8 mouse cellular contexts compared by ENCODE assay signal in the genomic region with DNA sequence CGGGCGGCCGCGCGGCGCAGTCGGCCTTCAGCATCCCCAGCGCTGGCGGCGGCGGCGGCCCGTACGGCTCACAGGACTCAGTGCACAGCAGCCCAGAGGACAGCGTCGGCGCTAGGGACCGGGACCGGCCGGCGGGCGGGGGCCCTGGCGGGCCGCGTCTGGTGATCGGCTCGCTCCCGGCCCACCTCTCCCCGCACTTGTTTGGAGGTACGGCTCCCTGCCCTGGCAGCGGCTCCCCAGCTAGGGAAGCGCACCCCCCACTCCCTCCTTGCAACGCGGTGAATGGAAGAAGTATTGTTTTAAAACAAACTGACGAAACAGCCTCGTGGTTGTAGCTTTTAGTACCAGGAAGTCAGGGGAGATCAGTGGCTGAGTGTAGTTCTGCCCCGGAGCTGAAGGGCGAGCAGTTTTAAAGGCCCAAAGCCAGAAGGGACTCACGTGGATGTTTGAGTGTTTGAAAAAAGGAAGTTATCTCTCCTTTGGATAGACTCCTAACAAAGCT. TPM values are rescaled to one million over a fixed set of nuclear protein-coding genes. Genes with fewer than 3 reads are reported as not detected.
DNase-seq lines count a peak whose midpoint lies in the region; ATAC-seq lines count a peak whose summit lies in the region.

No protein-coding gene starts in this region.

- peak overlapping the region; percentile 86 for H3K4me3 ChIP-seq in forebrain, embryonic 13.5 days

- peak; percentile 88 for DNase-seq in MEL-GATA-1-ER (ENCODE audit: extremely low read depth, low read depth)
- peak; percentile 41 for DNase-seq in heart, postnatal 25 days (ENCODE audit: low spot score)
- peak; percentile 69 for DNase-seq in layer of hippocampus, adult 9-11 months
- DNase-seq in lung, postnatal 14 days: peak; percentile 60
- peak; percentile 44 for DNase-seq in ovary, postnatal 14 days (ENCODE audit: low spot score)
- DNase-seq in thymus, postnatal 25 days: peak; percentile 72

- intact Hi-C loops in heart, postnatal 25 days (cut with DNase I): loop anchor here (5.0 kb wide), 3 partner anchors 90 to 220 kb away; a partner anchor contains a TSS

- H3K27me3 ChIP-seq in forebrain, embryonic 13.5 days: no peaks in the 10 kb centered on the region

- H3K4me2 ChIP-seq in forebrain, embryonic 13.5 days: peak overlapping the region; percentile 66

- H3K9ac ChIP-seq in forebrain, embryonic 13.5 days: peak overlapping the region; percentile 86

- under 1% methylated on average over 35 of the region's 39 CpGs for WGBS in forebrain, embryonic 13.5 days

- peaks cover 42% of the 10 kb centered on the region for H3K4me1 ChIP-seq in forebrain, embryonic 13.5 days

- H3K36me3 ChIP-seq in forebrain, embryonic 13.5 days (ENCODE audit: poor library complexity, severe bottlenecking): no peaks in the 10 kb centered on the region

- no peaks in the 10 kb centered on the region for H3K9me3 ChIP-seq in forebrain, embryonic 13.5 days (replicated peaks)

- peak overlapping the region; percentile 99 for H3K27ac ChIP-seq in forebrain, embryonic 13.5 days

- peak; percentile 37 for ATAC-seq in cerebellum, adult (ENCODE audit: insufficient number of reproducible peaks, low FRiP score, low TSS enrichment)
- peak; percentile 22 for ATAC-seq in forebrain, embryonic 13.5 days

RNA-seq across cellular contexts. Expression of a gene that starts 0.6 kb away (rescaled TPM):
- polyA plus RNA-seq in forebrain, embryonic 13.5 days (2015; fragmentation: Nextera tagmentation; extraction: Ambion mirVana): 9.9 and 11.3 TPM in 2 replicates
- 10 to 100 TPM; 17.2 to 17.6 TPM for total RNA-seq in heart, postnatal 25 days (2021)

Comparison
In these comparisons a context has a peak if more than half of its experiments do, and no peak if none do; other contexts are left out.
1. Peak in every context shown above with its lines: DNase-seq, ATAC-seq, H3K4me3 ChIP-seq and H3K27ac ChIP-seq.